Mouse (Mus musculus): Measurements from ENCODE around the gene Gm16867.
"Not testable (repeated sequence)": the region's sequence is repeated elsewhere in the genome, so short reads cannot be mapped to it uniquely, and the experiment has no call there.

Gm16867 gene

GRCm38 (mm10) chr14:69503174-69503573 lies at the start of gene Gm16867:
Gene Gm16867 (minus strand): TSS chr14:69503362.
- not testable (repeated sequence) for DNase-seq

GRCm38 (mm10) chr14:69547310-69547709 lies 44.1 kb upstream of the Gm16867 start:
- DNase-seq = not testable (repeated sequence)

GRCm38 (mm10) chr14:69545052-69545451 lies 41.9 kb upstream of the Gm16867 start:
- DNase-seq = not testable (repeated sequence)

- DNase-seq = not testable (repeated sequence)
Measured at GRCm38 (mm10) chr14:69544033-69544432, 40.9 kb upstream of the Gm16867 start.

GRCm38 (mm10) chr14:69542695-69543094 lies 39.5 kb upstream of the Gm16867 start:
- not testable (repeated sequence) for DNase-seq

GRCm38 (mm10) chr14:69540113-69540512 lies 37.0 kb upstream of the Gm16867 start:
- not testable (repeated sequence) for DNase-seq

- not testable (repeated sequence) for DNase-seq
Measured at GRCm38 (mm10) chr14:69536539-69536938, 33.4 kb upstream of the Gm16867 start.

- DNase-seq = not testable (repeated sequence)
Measured at GRCm38 (mm10) chr14:69526202-69526601, 23.0 kb upstream of the Gm16867 start.

GRCm38 (mm10) chr14:69523001-69523400 lies 19.8 kb upstream of the Gm16867 start:
- not testable (repeated sequence) for DNase-seq

- DNase-seq = not testable (repeated sequence)
Measured at GRCm38 (mm10) chr14:69520810-69521209, 17.6 kb upstream of the Gm16867 start.

GRCm38 (mm10) chr14:69512449-69512848 lies 9.3 kb upstream of the Gm16867 start, which contains the start of gene Gm27179:
Gene Gm27179 (minus strand): TSS chr14:69512549.
- not testable (repeated sequence) for DNase-seq

- DNase-seq = not testable (repeated sequence)
Measured at GRCm38 (mm10) chr14:69507000-69507399, 3.8 kb upstream of the Gm16867 start.

- not testable (repeated sequence) for DNase-seq
Measured at GRCm38 (mm10) chr14:69502440-69503150, 567 bp downstream of the Gm16867 start.

- not testable (repeated sequence) for DNase-seq
Measured at GRCm38 (mm10) chr14:69496259-69496658, 6.9 kb downstream of the Gm16867 start.

GRCm38 (mm10) chr14:69494946-69495345 lies 8.2 kb downstream of the Gm16867 start:
- DNase-seq = not testable (repeated sequence)

GRCm38 (mm10) chr14:69494522-69494921 lies 8.6 kb downstream of the Gm16867 start:
- DNase-seq = not testable (repeated sequence)

GRCm38 (mm10) chr14:69488001-69488400 lies 15.2 kb downstream of the Gm16867 start:
- DNase-seq = not testable (repeated sequence)

GRCm38 (mm10) chr14:69485466-69486135 lies 17.6 kb downstream of the Gm16867 start:
- DNase-seq = not testable (repeated sequence)

GRCm38 (mm10) chr14:69473941-69474646 lies 29.1 kb downstream of the Gm16867 start:
- DNase-seq = not testable (repeated sequence)

- not testable (repeated sequence) for DNase-seq
Measured at GRCm38 (mm10) chr14:69473322-69473721, 29.8 kb downstream of the Gm16867 start.

GRCm38 (mm10) chr14:69470122-69470708 lies 32.9 kb downstream of the Gm16867 start:
- DNase-seq = not testable (repeated sequence)

GRCm38 (mm10) chr14:69467612-69468366 lies 35.4 kb downstream of the Gm16867 start:
- not testable (repeated sequence) for DNase-seq
